In the genomic region with DNA sequence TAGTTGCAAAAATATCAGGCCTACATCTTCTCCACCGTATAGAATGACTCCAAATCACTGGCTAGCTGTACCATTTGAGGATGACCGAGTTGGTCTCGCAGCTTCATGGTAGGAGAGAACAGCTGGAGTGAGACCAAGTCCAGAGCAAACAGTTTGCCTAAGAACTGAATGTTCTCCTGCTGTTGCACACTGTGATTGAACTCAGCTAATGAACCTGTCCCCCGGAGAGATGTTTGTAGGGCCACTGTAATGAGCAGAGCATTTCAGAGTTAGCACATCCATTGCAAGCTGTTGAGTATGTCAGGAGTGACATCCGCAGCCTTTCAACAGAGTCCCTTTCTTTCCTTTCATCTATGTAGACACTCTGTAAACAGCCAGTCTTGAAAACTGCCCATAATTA, we compare ENCODE assay signal across 14 mouse cellular contexts.
DNase-seq lines count a peak whose midpoint lies in the region; TF ChIP-seq lines count a peak whose summit lies in the region.
"Had no signal": no experiment of that assay in that cellular context is flagged by ENCODE, and none has a peak within 500 bp of the region (broad histone marks: within the 10 kb centered on the region; RNA-seq: fewer than 3 reads in every experiment).

No protein-coding gene starts in this region.

- no peak overlapping the region for H3K9ac ChIP-seq in liver, adult 2 months (ENCODE audit: low read depth, low read length)
- H3K9ac ChIP-seq: forebrain, embryonic 13.5 days; limb, embryonic 15.5 days; lung, embryonic 15.5 days; neural tube, embryonic 12.5 days had no signal

- DNase-seq in adrenal gland, adult (ENCODE audit: inconsistent age in 2 of 2, low spot score in 1 of 2): peak; percentile 13 to 24
- no peak for DNase-seq in adrenal gland, adult 2 months
- peak; percentile 28 to 64 for DNase-seq in heart, adult 9 months (ENCODE audit: low spot score in 2 of 2)
- DNase-seq in heart, postnatal 4 days: no peak
- peak; percentile 77 for DNase-seq in liver, adult 2 months (ENCODE audit: extremely low read depth, low read depth, low spot score)
- DNase-seq in liver: no peak
- DNase-seq in brain, embryonic 14.5 days (ENCODE audit: low read depth): peak; percentile 37
- DNase-seq in cerebellum, adult 18-20 months: no peak
- DNase-seq: thymus, postnatal 4 days had no signal

- 38% methylated on average over 5 of the region's 5 CpGs for WGBS in liver, adult 2 months

- no peaks in the 10 kb centered on the region for H3K27me3 ChIP-seq in liver, adult 2 months (ENCODE audit: control insufficient read depth, insufficient read depth, low read length)
- H3K27me3 ChIP-seq: forebrain, embryonic 13.5 days; limb, embryonic 15.5 days; lung, embryonic 15.5 days; neural tube, embryonic 12.5 days had no signal

- H3K79me2 ChIP-seq in liver, adult 2 months (ENCODE audit: control insufficient read depth, insufficient read depth, low read length): no peaks in the 10 kb centered on the region

- no peak for TF ChIP-seq POLR2A in liver, adult 2 months (IDR thresholded peaks at IDR 0.05; ENCODE audit: extremely low read depth, insufficient read depth, low read length)
- no peak for TF ChIP-seq POLR2A in brain, embryonic 14.5 days (IDR thresholded peaks at IDR 0.05; ENCODE audit: borderline replicate concordance, extremely low read depth, insufficient read depth, insufficient read length, poor library complexity, severe bottlenecking)

- no peaks in the 10 kb centered on the region for H3K36me3 ChIP-seq in liver, adult 2 months (ENCODE audit: control insufficient read depth, insufficient read depth, low read length)
- H3K36me3 ChIP-seq: G1E; limb, embryonic 15.5 days; lung, embryonic 15.5 days; neural tube, embryonic 12.5 days had no signal

- no peak overlapping the region for H3K4me3 ChIP-seq in liver, adult 2 months (ENCODE audit: insufficient read depth, low read depth, low read length)
- H3K4me3 ChIP-seq: forebrain, embryonic 13.5 days; limb, embryonic 15.5 days; lung, embryonic 15.5 days; neural tube, embryonic 12.5 days had no signal

- no peak overlapping the region for H3K27ac ChIP-seq in liver, adult 2 months (replicated peaks; ENCODE audit: insufficient read depth, low read depth, low read length)
- H3K27ac ChIP-seq: forebrain, embryonic 13.5 days; limb, embryonic 15.5 days; lung, embryonic 15.5 days; neural tube, embryonic 12.5 days had no signal

- H3K4me1 ChIP-seq in liver, adult 2 months (ENCODE audit: control insufficient read depth, insufficient read depth, low read length): peaks cover 8% of the 10 kb centered on the region
- H3K4me1 ChIP-seq: forebrain, embryonic 13.5 days; neural tube, embryonic 12.5 days had no signal

- no peak for TF ChIP-seq CTCF in liver, adult 2 months (IDR thresholded peaks at IDR 0.05; ENCODE audit: low read depth, low read length)
- no peak for TF ChIP-seq CTCF in brain, embryonic 14.5 days (IDR thresholded peaks at IDR 0.05; ENCODE audit: borderline replicate concordance, extremely low read depth, insufficient read depth, insufficient read length)

Comparison
In these comparisons a context has a peak if more than half of its experiments do, and no peak if none do; other contexts are left out.
1. DNase-seq: peak in adrenal gland, adult (2 of 2), heart, adult 9 months (2 of 2), liver, adult 2 months (single experiment) and brain, embryonic 14.5 days (single experiment); none in adrenal gland, adult 2 months (single experiment), heart, postnatal 4 days (single experiment), liver (single experiment) and cerebellum, adult 18-20 months (0 of 2).